In genomic region chr6:64649296-64650226, GRCm38 (mm10) we compare ENCODE assay signal across 8 mouse cellular contexts.
DNase-seq lines count a peak whose midpoint lies in the region; ATAC-seq and TF ChIP-seq lines count a peak whose summit lies in the region.

No protein-coding gene starts in this region.

- intact Hi-C loops in heart, adult 2 months (cut with DNase I), result loop anchor here (5.0 kb wide), 1 partner anchor 337 kb away; no protein-coding TSS in a partner anchor

- WGBS in heart, adult 2 months, result 7% methylated on average over 20 of the region's 20 CpGs
- WGBS in cerebellum, adult 2 months, result 4% methylated on average over 20 of the region's 20 CpGs

- 0 out of 2 replicates have a peak, but pooled peaks have one; percentile 34 for TF ChIP-seq EP300 in heart, adult 2 months (IDR thresholded peaks at IDR 0.05; ENCODE audit: insufficient read depth, low read depth, low read length)

- H3K36me3 ChIP-seq in heart, adult 2 months (ENCODE audit: control insufficient read depth, insufficient read depth, low read length), result no peaks in the 10 kb centered on the region

- DNase-seq in heart, adult 2 months, result peak; percentile 15 to 25
- DNase-seq in heart, adult 11 months, result no peak
- DNase-seq in cerebellum, adult 2 months, result peak; percentile 47 to 68
- peak; percentile 88 for DNase-seq in hindlimb bud, embryonic 11.5 days (ENCODE audit: extremely low spot score, low read depth, low spot score)
- peak; percentile 65 for DNase-seq in left cerebral cortex, adult 11 months (ENCODE audit: low spot score)
- DNase-seq in lung, postnatal 14 days, result peak; percentile 59
- DNase-seq in right cerebral cortex, postnatal 14 days, result peak; percentile 55

- no peak for TF ChIP-seq POLR2A in heart, adult 2 months (IDR thresholded peaks at IDR 0.05; ENCODE audit: insufficient read depth, low read depth, low read length)
- no peak for TF ChIP-seq POLR2A in cerebellum, adult 2 months (IDR thresholded peaks at IDR 0.05; ENCODE audit: borderline replicate concordance, insufficient read depth, low read length)

- H3K4me1 ChIP-seq in heart, adult 2 months (ENCODE audit: control insufficient read depth, insufficient read depth, low read length), result no peaks in the 10 kb centered on the region
- no peaks in the 10 kb centered on the region for H3K4me1 ChIP-seq in cerebellum, adult 2 months (ENCODE audit: control insufficient read depth, insufficient read depth, low read length)

- peak; percentile 98 for ATAC-seq in frontal cortex, adult (ENCODE audit: low TSS enrichment)

- no peaks in the 10 kb centered on the region for H3K27me3 ChIP-seq in heart, adult 2 months (ENCODE audit: control insufficient read depth, insufficient read depth, low read length)
- H3K27me3 ChIP-seq in cerebellum, adult 2 months (ENCODE audit: control insufficient read depth, insufficient read depth, low read length), result no peaks in the 10 kb centered on the region

- H3K79me2 ChIP-seq in heart, adult 2 months (replicated peaks; ENCODE audit: control insufficient read depth, insufficient read depth, low read length), result no peaks in the 10 kb centered on the region

- H3K9ac ChIP-seq in heart, adult 2 months (ENCODE audit: low read depth, low read length), result no peak overlapping the region

- no peak overlapping the region for H3K27ac ChIP-seq in heart, adult 2 months
- H3K27ac ChIP-seq in cerebellum, adult 2 months (ENCODE audit: insufficient read depth, low read length), result no peak overlapping the region

- H3K4me3 ChIP-seq in heart, adult 2 months, result peak overlapping the region; percentile 45
- H3K4me3 ChIP-seq in cerebellum, adult 2 months (replicated peaks; ENCODE audit: insufficient read depth, low read depth, low read length), result peak overlapping the region; percentile 69

- peak; percentile 97 for TF ChIP-seq CTCF in heart, adult 2 months (IDR thresholded peaks at IDR 0.05)
- TF ChIP-seq CTCF in cerebellum, adult 2 months (IDR thresholded peaks at IDR 0.05; ENCODE audit: borderline replicate concordance, insufficient read depth, low read depth, low read length), result peak; percentile 90
